Mouse (Mus musculus) lung, adult 2 months (tissue): ENCODE data around the gene St7.

ENCODE experiments used
- CTCF ChIP-seq: fragments of 200-500 bp; IDR thresholded peaks from 2 replicates; pipeline ENCODE4 v1.5.1; 2011; ENCODE audit warnings: mild to moderate bottlenecking, low read length, control low read depth; ENCODE audit not compliant: insufficient read depth
- POLR2A ChIP-seq: fragments of 200-500 bp; IDR thresholded peaks from 2 replicates; pipeline ENCODE4 v1.6.1; 2011; ENCODE audit warnings: low read depth, mild to moderate bottlenecking, control low read depth, low read length, borderline replicate concordance; ENCODE audit errors: extremely low read depth

GRCm38 (mm10) chr6:17733951-17734411 is 41.2 kb downstream of the St7 start:
- TF ChIP-seq CTCF (no peak), POLR2A (no peak)
